Mouse (Mus musculus) megakaryocyte, embryonic 14.5 days (primary cell): ENCODE measurements at regions not wholly inside any gene's neighbourhood (a gene's known extent, or its start where the extent isn't known, plus 50 kb on each side); places are given as distances from the start of the nearest gene placed in this dataset.

Source experiments
- FLI1 ChIP-seq: IDR thresholded peaks from 2 replicates; pipeline ENCODE4 v1.6.1; 2012; ENCODE audit warnings: low read length, inconsistent platforms, mixed read lengths
- GATA1 ChIP-seq: IDR thresholded peaks from 3 replicates; pipeline ENCODE4 v1.6.1; 2012; ENCODE audit warnings: mixed read lengths, low read length, inconsistent platforms, borderline replicate concordance

DNA sequence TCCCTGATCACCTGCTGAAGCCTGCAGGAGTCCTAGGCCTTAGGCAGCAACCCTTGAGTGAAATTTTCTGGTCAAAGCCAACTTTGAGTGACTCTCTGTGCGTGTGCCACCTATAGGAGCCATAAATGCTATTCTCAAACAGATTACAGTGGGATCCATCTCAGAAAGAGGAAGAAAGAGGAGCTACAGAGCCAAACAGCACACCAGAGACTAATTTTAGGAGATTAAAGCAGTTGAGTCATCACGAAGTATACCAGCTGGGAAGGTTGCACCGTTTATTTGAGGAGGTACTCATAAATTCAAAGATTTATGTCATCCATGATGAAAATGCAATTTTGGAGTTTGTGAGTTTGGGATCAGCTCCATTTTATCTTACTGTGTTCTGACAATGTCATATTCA, 54.3 kb downstream of the Gm9376 start:
- TF ChIP-seq FLI1 (no peak), GATA1 (no peak)
